Mouse (Mus musculus) cerebellum, adult 2 months (tissue): Measurements from ENCODE around the gene Endou.

Experiments used
- CTCF ChIP-seq: fragments of 200-500 bp; IDR thresholded peaks from 2 replicates; pipeline ENCODE4 v1.5.1; 2011; ENCODE audit warnings: low read depth, mild to moderate bottlenecking, control low read depth, low read length, moderate library complexity, borderline replicate concordance; ENCODE audit not compliant: insufficient read depth
- POLR2A ChIP-seq: fragments of 200-500 bp; IDR thresholded peaks from 2 replicates; pipeline ENCODE4 v1.6.1; 2011; ENCODE audit warnings: low read length, control low read depth, borderline replicate concordance; ENCODE audit not compliant: insufficient read depth

DNA sequence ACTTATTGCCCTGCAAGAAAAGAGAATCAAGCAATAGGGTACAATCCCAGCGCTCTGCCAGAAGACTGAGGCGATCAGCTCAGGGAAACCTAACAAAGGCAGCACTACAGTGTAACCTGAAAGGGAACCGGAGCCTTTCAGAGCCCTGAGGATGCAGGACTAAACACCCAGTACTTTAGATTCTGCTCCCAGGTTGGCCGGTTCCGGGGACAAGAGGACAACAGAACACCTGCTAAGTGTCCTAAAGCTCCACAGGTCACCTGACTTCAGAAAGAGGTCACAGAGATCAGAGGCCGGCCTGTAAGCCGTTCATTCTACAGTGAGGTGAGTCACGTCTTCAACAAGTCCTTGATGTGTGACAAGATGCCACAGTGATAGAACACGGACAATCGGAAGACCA, 34.5 kb downstream of the Endou start:
- TF ChIP-seq CTCF, result no peak
- TF ChIP-seq POLR2A, result no peak
